Mouse (Mus musculus): ENCODE results near the gene Zfp747.
"Not testable (repeated sequence)": the region's sequence is repeated elsewhere in the genome, so short reads cannot be mapped to it uniquely, and the experiment has no call there.

Zfp747 gene

DNA sequence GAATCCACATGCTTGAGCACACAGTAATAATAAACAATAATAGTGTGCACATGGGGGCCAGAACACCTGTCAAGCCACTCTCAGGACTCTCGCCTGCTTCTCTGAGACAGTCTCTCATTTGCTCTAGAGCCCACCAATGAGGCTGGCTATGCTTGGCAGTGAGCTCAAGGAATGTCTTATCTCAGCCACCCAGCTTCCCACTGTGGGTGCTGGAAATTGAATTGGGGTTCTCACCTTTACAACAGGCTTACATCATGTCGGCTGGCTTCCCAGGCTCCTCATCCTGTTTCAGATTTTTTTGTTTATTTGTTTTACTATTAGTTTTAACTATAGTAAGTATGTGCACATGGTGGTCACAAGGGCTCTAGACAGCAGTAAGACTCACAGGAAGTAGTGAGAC, 4.6 kb downstream of the Zfp747 start:
- DNase-seq (ENCODE audit: low spot score), result no peak

DNA sequence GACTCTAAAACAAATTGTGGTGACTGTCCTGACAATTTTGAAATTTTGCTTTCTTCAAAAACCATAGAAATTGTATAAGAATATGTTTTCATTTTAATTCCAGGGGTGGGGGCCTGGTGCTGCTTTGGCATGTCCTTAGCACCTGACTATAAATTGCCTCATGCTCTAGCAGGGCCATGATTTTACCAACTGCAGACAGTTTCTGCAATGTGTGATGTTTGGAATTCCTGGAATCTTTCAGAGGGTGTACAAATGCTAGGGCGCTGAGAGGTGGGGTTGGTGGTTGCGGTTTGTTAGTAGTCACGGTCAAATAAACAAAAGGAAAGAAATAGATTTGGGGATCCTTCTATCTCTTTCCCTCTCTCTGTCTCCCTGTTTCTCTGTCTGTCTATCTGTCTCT, 9.6 kb downstream of the Zfp747 start:
- DNase-seq (ENCODE audit: low spot score), result no peak

DNA sequence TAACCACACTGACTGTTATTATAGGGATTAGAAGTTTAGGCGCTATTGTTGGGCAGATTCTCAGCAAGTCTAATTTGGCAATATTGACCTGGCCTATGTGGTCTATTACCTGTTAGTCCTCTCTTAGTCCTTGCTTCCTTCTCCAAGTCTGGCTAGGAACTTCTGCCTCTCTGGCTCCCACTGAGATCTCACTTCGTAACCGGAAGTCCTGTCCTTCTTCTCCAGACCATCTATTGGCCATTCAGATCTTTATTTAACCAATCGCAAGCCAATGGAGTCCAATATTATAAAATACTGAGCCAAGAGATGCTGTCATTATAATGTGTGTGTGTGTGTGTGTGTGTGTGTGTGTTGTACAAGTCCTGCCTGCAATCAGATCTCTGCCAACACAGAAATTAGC, 11.7 kb downstream of the Zfp747 start:
- DNase-seq (ENCODE audit: low spot score), result peak; percentile 15

DNA sequence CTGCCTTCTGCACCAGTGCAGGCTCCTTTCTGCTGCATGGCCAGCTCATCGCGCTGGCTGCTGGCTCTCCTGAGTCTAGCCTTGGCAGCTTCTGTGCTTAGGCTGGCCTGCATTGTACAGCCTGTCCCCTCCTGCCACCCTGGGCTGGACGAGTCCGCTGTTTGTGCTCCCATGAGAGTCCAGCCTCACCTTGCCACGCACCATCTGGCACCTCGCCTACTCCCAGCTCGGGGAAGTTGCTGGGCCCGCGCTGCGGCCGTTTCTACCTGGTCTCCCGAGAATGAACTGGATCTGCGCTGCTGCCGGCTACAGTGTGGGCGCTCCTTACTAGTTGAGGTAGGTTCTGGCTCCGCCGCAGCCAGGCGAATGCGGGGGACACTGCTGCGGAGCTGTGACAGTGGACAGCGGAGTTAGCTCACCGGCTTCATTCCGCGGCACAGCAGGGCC, 12.4 kb downstream of the Zfp747 start:
- peak; percentile 45 for DNase-seq (ENCODE audit: low spot score)

DNA sequence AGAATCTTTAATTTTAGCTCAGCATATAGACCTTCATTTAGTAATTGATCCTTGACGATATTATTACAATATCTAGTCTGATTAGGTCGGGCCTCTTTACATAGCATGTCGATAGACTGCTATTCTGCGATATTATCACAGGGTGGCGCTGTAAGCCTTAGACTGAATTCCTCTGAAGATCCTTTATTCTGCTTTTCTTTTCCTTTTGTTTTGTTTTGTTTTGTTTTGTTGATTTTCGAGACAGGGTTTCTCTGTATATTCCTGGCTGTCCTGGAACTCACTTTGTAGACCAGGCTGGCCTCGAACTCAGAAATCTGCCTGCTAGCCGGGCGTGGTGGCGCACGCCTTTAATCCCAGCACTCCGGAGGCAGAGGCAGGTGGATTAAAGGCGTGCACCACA, 13.4 kb downstream of the Zfp747 start:
- DNase-seq (ENCODE audit: low spot score), result peak; percentile 88

DNA sequence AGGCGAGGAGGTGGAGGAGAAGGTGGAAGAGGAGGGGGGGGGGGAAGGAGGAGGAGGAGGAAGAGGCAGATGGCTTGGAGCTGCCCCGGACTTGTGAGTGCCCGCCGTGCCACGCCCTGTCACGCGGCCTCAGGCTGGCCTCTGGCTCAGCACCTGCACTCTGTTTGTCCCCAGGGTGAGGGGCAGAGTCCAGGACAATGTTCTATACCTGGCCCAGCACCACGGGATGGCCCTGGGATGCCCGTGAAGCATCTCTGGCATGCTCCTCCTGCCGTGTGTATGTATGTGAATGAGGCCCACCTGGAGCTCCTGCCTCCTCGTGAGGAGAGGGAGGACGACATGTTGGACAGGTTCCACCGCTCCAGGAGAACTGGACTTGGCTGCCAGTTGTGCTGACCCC, 14.4 kb downstream of the Zfp747 start:
- DNase-seq (ENCODE audit: low spot score), result no peak

DNA sequence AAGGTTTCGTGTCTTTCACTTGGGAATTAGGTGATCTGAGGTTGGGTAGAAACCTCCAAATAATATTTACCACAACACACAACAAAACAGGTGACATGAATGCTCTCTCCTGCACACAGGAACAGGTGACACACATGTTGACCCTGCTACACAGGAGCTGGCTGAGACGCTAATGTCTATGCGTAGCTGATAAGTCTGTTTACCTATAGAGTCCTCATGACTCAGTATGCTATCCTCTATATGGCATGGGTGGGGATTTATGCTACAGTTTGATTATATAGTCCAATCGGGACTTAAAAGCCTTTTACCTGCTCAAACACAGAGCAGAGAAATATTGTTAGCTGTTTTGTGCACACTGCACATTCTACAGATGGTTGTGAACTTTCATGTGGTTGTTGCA, 15.6 kb downstream of the Zfp747 start:
- DNase-seq (ENCODE audit: low spot score), result no peak

DNA sequence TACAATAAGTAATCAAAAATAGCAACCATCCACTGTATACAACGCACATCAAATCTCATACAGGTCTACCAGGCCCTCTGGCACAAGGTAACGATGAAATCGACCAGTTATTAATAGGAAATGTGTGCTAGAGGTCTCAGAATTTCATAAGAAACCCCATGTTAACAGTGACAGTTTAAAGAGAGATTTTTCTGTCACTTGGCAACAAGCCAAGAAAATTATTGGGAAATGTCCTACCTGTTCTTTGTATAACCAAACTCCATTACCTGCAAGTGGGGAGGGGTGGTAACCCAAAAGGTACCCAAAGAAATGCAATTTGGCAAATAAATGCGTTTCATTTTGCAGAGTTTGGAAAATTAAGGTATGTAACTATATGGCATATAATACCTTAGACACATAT, 17.4 kb downstream of the Zfp747 start:
- DNase-seq (ENCODE audit: low spot score), result no peak

DNA sequence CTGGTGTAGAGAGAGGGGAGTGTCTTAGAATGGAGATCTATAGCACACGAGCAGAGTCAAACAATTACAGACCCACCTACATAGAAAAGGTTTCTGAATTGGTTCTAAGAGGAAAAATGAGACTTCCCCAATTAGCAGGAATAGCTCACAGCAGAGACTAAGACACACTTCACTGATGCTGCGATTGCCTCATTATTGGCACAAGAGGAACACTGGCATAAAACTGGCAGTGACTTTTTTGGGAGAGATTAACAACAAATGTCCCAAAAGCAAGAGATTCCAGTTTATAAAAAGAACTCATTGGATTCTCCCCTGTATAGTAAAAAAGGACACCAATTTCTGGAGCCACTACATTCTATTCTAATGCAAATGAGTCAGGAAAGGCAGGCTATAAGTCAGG, 18.0 kb downstream of the Zfp747 start:
- no peak for DNase-seq (ENCODE audit: low spot score)

DNA sequence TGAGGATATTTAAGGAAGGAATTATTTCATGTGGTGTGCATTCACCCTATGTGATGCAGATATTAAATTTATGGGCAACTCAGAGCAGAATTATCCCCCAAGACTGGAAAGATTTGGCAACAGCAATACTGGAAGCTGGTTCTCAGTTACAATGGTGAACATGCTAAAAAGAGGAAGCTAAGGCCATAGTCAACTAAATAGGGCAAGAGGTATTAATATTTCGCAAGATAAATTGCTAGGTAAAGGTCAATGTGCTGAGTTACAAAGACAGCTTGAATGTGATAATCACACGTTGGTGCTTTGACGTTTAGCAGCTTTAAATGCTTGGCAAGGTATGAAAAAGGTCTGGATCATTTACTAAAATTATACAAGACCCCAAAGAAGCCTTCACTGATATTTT, 20.1 kb downstream of the Zfp747 start:
- DNase-seq (ENCODE audit: low spot score), result no peak

DNA sequence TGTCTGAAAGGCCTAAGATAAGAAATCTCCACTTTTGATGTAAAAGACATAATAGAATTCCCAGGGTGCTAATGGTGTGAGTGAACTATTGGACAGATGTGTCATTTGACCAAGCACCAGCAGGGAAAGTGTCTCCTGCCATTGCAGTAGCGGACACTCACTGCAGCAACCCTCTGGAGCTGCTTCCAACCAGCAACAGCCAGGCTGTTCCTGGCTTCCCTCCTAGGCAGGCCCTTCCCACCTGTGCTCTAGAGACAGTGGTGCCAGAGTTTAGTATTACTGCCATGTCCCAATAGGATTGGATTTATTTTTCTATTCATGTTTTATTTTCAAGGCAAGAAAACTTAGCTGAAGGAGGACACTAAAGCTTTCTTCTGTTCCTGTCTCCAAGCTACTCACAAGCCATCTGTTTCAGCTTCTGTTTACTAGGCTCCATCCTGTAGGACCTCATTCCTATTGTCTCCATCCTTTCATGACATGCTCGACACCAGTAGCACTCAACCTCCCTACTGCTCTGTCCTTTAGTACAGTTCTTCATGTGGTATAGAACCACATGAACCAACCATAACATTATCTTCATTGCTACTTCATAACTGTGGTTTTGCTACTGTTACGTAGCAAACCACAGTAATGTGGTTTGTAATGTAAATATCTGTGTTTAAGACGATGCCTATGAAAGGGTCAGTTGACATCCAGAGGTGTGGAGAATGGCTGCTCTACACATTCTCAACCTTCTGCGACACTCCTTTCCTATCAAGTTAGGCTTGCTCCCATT, 24.4 kb downstream of the Zfp747 start:
- no peak for DNase-seq (ENCODE audit: low spot score)

DNA sequence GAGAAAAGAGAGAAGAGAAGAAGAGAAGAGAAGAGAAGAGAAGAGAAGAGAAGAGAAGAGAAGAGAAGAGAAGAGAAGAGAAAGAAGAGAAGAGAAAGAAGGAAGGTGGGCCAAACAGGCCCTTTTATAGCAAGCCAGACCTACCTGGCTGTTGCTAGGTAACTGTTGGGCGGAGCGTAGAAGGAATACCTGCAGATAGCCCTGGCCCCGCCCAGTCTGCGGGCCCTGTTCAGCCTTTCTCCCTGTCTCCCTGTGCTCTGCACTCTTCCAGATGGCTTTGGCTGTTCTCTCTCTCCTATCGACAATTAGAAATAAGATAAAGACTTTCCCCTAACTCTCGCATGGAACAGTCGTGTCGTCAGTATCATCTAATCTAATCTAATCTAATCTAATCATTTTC, 29.2 kb downstream of the Zfp747 start:
- DNase-seq (ENCODE audit: low spot score), result no peak

DNA sequence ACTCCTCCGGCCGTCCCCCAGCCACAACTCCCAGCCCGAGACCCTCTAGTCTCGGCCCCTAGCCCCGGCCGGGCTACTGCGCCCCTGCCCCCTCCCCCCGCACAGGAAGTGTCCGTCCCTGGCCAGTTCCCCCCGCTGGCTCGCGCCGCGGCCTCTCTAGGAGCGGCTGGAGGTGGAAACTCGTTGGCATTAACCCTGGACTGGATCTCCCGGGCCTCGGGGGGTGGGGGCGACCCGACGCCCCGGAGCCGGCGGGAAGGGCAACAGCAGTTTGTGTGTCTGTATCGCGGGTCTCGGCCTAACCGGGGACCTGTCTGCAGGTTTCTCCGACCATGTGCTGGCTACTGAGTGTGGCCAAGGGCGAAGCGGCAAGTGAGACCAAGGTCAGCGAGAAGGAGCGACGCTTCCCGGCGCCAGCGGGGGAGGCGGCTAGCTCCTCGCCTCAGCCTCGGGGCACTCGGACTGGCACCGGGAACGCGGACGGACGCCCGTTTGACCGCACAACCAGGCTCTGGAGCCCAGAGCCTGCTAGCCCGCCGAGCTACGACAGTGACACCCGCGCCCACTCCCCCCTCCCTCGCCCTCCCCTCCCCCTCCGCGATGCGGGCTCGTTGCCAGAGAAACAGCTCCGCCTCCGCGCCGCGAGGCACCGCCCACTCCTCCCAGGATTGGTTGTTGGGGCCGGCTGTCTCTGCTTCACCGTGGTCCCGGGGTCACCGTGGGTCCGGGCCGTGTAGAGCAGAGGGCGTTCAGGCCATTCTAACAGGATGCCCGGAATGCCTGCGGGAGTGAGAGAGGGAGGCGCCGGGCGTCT, 30.1 kb downstream of the Zfp747 start, which contains the start of gene Zfp768:
Gene Zfp768 (minus strand): TSS at position 78 of the 814 bp plus-strand sequence.
- peak; percentile 96 for DNase-seq (ENCODE audit: low spot score)

DNA sequence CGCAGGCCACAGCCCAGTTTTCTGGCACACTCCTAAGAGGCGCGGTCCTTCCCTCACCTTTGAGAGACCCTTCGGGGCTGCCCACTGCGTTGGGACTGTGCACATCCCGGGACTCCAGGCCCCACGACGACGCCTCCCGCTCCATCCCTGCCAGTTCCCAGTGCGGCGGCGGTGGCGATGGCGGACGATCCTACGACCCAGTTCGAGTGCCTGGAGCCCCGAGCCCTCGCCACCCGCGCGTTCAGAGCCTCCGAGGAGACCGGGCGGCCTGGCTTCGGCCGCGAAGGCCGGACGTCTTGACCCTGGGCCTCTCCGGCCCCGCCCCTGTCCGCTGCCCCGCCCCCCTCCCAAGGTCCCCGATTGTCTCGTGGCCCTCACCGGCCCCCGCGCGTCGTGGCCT, 30.8 kb downstream of the Zfp747 start:
- DNase-seq (ENCODE audit: low spot score), result no peak

DNA sequence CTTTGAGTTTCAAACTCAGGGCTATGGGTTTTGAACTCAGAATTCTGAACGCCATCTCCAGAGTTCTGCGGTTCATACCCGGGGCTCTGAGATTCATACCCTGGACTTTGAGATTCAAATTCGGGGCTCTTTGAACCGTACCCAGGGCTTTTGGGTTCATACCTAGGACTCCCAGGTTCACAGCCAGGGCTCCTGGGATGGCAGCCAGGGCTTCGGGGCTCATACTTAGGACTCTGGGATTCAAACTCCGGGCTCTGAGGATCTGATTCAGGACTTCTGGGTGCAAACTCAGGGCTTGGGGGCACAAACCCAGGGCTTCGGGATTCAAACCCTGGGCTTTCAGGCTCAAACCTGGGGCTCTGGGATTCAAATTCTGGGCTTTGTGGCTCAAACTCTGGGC, 31.5 kb downstream of the Zfp747 start:
- no peak for DNase-seq (ENCODE audit: low spot score)

DNA sequence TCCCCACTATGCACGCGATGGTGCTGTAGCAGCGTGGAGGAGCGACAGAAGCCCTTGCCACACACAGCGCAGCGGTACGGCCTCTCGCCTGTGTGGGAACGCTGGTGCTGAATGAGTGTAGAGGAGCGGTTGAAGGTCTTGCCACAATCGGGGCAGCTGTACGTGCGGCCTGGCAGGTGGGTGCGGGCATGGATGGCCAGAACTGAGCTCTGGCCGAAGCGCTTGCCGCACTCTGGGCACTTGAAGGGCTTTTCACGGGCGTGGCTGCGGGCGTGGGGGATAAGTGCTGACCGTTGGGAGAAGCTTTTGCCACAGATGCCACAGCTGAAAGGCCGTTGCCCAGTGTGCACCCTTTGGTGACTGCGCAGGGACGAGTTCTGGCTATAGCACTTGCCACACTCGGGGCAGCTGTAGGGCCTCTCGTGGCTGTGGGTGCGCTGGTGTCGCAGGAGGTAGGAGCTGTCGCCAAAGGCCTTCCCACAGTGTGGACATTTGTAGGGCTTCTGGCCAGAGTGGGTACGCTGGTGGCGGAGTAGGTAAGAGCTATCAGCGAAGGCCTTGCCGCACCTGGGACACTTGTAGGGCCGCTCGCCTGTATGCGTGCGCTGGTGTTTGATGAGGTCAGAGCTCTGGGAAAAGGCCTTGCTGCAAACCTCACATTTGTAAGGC, 32.4 kb downstream of the Zfp747 start:
- no peak for DNase-seq (ENCODE audit: low spot score)

DNA sequence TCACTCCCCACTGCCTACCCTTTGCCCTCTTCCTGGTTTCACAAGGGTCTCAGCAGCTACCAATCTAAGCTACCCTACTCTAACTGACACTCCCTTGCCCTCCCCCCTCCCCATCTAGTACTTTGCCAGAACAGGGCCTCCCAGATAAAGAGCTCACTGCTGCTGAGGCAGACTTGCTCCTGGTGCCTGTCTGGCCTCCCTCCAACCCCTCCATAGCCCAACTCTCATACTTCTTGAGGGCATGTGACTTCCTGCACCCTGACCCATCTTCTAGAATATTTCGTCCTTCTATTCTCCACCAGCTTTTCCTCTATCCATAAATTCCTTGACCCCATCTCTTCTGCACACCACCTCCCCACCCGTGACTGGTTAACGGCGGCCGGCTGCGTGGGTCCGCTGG, 33.0 kb downstream of the Zfp747 start:
- no peak for DNase-seq (ENCODE audit: low spot score)

DNA sequence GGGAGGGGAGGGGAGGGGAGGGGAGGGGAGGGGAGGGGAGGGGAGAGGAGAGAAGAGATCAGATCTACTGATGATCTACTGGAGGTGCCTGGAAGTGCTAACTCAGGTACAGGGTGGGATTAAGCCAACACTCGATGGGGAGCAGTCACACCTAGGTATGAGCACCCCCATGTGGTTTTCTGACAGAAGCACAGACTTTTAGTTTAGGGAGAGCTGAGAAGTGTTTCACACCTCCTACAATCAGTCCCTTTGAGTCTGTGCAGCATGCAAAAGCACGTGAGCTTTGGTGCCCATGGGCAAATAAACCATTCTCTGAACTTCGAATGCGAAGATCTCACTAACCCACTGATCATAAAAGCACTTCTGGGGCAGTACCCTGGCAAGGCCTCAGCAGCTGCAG, 33.5 kb downstream of the Zfp747 start:
- DNase-seq (ENCODE audit: low spot score), result peak; percentile 20

DNA sequence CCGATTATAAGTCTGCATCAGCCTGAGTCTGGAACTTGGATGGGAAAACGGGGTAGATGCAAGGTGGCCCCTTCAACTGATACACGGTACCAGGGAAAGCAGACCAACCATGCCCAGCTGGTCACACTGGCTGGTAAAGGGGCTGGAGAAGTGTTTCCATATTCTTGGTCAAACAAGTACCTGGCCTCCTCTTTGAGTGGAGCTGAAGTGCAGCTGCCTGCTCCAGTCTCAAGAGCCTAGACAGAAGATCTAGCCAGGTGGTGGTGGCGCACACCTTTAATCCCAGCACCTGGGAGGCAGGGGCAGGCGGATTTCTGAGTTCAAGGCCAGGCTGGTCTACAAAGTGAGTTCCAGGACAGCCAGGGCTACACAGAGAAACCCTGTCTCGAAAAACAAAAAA, 34.0 kb downstream of the Zfp747 start:
- DNase-seq (ENCODE audit: low spot score), result not testable (repeated sequence)

DNA sequence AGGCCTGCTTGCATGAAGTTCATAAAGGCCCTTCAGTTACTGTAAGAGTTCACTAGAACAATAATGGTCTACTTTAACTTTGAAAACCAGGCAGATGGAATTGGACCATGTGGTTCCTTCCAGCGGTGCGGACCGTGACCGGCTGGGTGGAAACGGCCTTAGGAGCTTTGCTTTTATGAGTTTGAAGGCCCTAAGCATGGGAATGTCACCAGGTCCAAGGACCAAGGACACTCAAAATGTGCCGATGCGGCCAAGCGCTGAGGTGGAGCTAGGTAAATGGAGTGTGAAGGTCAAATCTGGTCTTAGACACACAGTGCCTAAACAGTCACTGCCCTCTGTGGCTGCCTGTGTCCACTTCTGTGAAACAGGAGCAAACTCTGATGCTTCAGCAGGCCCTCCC, 34.5 kb downstream of the Zfp747 start:
- DNase-seq (ENCODE audit: low spot score), result no peak

DNA sequence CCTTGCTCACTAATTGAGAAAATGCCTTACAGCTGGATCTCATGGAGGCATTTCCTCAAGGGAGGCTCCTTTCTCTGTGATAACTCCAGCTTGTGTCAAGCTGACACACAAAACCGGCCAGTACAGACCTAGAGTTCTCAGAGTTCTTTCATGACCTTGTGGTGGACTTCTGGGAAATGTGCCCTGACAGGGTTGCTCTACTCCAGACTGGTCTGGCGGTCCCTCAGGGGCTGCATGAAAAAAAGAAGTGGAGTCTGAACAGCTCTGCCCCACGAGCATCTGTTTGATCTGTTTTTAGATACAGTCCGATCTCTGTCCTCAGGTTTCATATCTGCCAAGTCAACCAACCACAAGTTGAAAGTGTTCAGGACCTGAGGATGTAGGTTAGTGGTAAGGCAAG, 38.2 kb downstream of the Zfp747 start:
- DNase-seq (ENCODE audit: low spot score), result no peak

DNA sequence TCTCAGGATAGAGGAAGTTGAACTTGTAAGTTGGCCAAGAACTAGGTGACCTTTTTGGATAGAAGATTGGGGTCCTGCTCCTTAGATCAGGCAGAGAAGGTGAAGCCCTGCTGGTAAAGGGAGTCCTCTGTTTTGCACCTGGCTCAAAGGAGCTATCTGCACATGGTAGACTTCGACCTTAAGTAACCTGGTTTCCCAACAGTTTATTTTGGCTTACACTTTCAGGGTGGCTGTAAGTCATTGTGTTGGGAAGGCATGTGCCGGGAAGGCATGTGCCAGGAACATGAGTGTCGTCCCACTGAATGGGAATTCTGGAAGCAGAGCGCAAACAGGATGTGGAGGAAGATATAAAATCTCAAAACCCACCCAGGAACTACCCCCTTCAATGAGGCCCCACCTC, 40.2 kb downstream of the Zfp747 start:
- DNase-seq (ENCODE audit: low spot score), result no peak

DNA sequence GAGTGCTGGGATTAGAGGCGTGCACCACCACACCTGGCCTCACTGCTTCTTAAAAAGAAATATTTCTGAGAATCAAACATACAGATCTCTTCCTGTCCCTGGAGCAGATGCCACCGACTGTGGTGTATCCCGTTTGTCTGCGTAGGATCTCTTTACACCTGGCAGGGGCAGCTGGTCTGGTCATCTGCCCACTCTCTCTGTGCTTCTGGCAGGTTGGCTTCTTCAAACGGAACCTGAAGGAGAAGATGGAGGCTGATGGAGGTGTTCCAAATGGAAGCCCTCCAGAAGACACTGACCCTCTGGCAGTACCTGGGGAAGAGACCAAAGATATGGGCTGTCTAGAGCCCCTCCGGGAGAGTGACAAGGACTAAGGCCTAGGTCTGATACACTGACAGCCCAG, 42.6 kb downstream of the Zfp747 start:
- no peak for DNase-seq (ENCODE audit: low spot score)
